11 mouse cellular contexts compared by ENCODE assay signal in genomic region chr3:38261326-38262075, GRCm38 (mm10).
DNase-seq lines count a peak whose midpoint lies in the region; ATAC-seq and TF ChIP-seq lines count a peak whose summit lies in the region.
"Had no signal": no experiment of that assay in that cellular context is flagged by ENCODE, and none has a peak within 500 bp of the region (broad histone marks: within the 10 kb centered on the region; RNA-seq: fewer than 3 reads in every experiment).

No protein-coding gene starts in this region.

- no peak for TF ChIP-seq POLR2A in brain, embryonic 14.5 days (IDR thresholded peaks at IDR 0.05; ENCODE audit: borderline replicate concordance, extremely low read depth, insufficient read depth, insufficient read length, poor library complexity, severe bottlenecking)

- DNase-seq in layer of hippocampus, adult 18-20 months (ENCODE audit: low spot score in 2 of 2): peak; percentile 12 to 20
- no peak for DNase-seq in layer of hippocampus, adult 11-12 months (ENCODE audit: low spot score)
- peak; percentile 91 for DNase-seq in brain, embryonic 14.5 days (ENCODE audit: low read depth)
- DNase-seq in limb, embryonic 11.5 days (ENCODE audit: low spot score): peak; percentile 19
- DNase-seq in natural killer cell, adult 2 months (ENCODE audit: low spot score in 2 of 2): no peak
- no peak for DNase-seq in spleen, adult 12 weeks (ENCODE audit: low spot score)
- DNase-seq in kidney, adult 8-10 months: no peak
- DNase-seq: cerebellum, adult 9-11 months had no signal

- no peaks in the 10 kb centered on the region for H3K36me3 ChIP-seq in forebrain, embryonic 15.5 days
- no peaks in the 10 kb centered on the region for H3K36me3 ChIP-seq in limb, embryonic 11.5 days (ENCODE audit: control insufficient read depth, insufficient read depth, low read length)
- H3K36me3 ChIP-seq: embryonic facial prominence, embryonic 13.5 days had no signal

- no peak for TF ChIP-seq CTCF in brain, embryonic 14.5 days (IDR thresholded peaks at IDR 0.05; ENCODE audit: borderline replicate concordance, extremely low read depth, insufficient read depth, insufficient read length)

- H3K27ac ChIP-seq in forebrain, embryonic 15.5 days (replicated peaks): peak overlapping the region; percentile 36
- no peak overlapping the region for H3K27ac ChIP-seq in limb, embryonic 11.5 days (replicated peaks; ENCODE audit: low read depth, low read length)
- H3K27ac ChIP-seq: embryonic facial prominence, embryonic 13.5 days had no signal

- H3K9me3 ChIP-seq in forebrain, embryonic 15.5 days: no peaks in the 10 kb centered on the region
- no peaks in the 10 kb centered on the region for H3K9me3 ChIP-seq in limb, embryonic 11.5 days (ENCODE audit: control insufficient read depth, low read length)
- H3K9me3 ChIP-seq: embryonic facial prominence, embryonic 13.5 days had no signal

- ATAC-seq in forebrain, embryonic 15.5 days (replicated peaks): peak; percentile 87
- no peak for ATAC-seq in limb, embryonic 11.5 days (ENCODE audit: insufficient number of reproducible peaks, low FRiP score, low TSS enrichment, low read depth)

- no peak overlapping the region for H3K9ac ChIP-seq in forebrain, embryonic 15.5 days (replicated peaks)
- H3K9ac ChIP-seq in limb, embryonic 11.5 days (ENCODE audit: low read length): no peak overlapping the region
- H3K9ac ChIP-seq: embryonic facial prominence, embryonic 13.5 days had no signal

- H3K4me3 ChIP-seq in forebrain, embryonic 15.5 days: no peak overlapping the region
- H3K4me3 ChIP-seq in limb, embryonic 11.5 days (ENCODE audit: low read depth, low read length): no peak overlapping the region
- H3K4me3 ChIP-seq: embryonic facial prominence, embryonic 13.5 days; megakaryocyte, embryonic 14.5 days had no signal

- no peak overlapping the region for H3K4me2 ChIP-seq in forebrain, embryonic 15.5 days (replicated peaks)
- H3K4me2 ChIP-seq in limb, embryonic 11.5 days (ENCODE audit: low read depth, severe bottlenecking): no peak overlapping the region
- H3K4me2 ChIP-seq: embryonic facial prominence, embryonic 13.5 days had no signal

- WGBS in forebrain, embryonic 15.5 days: 15% methylated on average over 11 of the region's 11 CpGs
- WGBS in limb, embryonic 11.5 days: 59% methylated on average over 11 of the region's 11 CpGs

- peaks cover 22% of the 10 kb centered on the region for H3K4me1 ChIP-seq in forebrain, embryonic 15.5 days
- H3K4me1 ChIP-seq in limb, embryonic 11.5 days (ENCODE audit: control insufficient read depth, insufficient read depth, low read length): no peaks in the 10 kb centered on the region
- H3K4me1 ChIP-seq: megakaryocyte, embryonic 14.5 days had no signal

- H3K27me3 ChIP-seq in forebrain, embryonic 15.5 days: no peaks in the 10 kb centered on the region
- no peaks in the 10 kb centered on the region for H3K27me3 ChIP-seq in limb, embryonic 11.5 days (ENCODE audit: control insufficient read depth, insufficient read depth, low read length)
- H3K27me3 ChIP-seq: embryonic facial prominence, embryonic 13.5 days had no signal

Comparison
In these comparisons a context has a peak if more than half of its experiments do, and no peak if none do; other contexts are left out.
1. DNase-seq: peak in layer of hippocampus, adult 18-20 months (2 of 2), brain, embryonic 14.5 days (single experiment) and limb, embryonic 11.5 days (single experiment); none in layer of hippocampus, adult 11-12 months (single experiment), natural killer cell, adult 2 months (0 of 2), spleen, adult 12 weeks (single experiment) and kidney, adult 8-10 months (0 of 2).